Mouse (Mus musculus) heart, postnatal 0 days (tissue): ENCODE data around the gene Dera.

Experiments
- CTCF ChIP-seq: IDR thresholded peaks from 2 replicates; pipeline ENCODE4 v1.5.1; 2016; ENCODE audit warnings: antibody characterized with exemption, control low read depth, low read depth
- EP300 ChIP-seq: IDR thresholded peaks from 2 replicates; pipeline ENCODE4 v1.6.1; 2016; ENCODE audit warnings: antibody characterized with exemption, low read depth

DNA sequence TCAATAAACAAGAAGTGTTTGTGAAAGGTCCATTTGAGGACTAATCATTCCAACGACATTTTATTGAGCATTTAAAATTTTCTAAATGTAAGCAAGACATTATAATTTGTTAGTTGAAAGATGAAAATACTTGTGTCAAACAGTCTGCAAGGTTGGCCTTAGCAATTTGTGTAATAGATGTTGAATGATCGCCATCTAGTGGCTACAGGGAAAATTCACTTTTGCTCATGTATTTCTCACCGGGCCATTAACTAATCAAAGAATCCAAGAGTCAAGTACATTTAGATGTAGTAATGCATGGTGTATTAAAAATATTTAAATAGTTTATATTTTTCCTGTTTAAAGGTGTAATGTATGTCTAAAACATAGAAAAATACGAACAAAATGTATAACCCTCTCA is 30.4 kb upstream of the Dera start:
- TF ChIP-seq CTCF (peak; percentile 74), EP300 (no peak)
